Mouse (Mus musculus) 416B (cell line): ENCODE measurements around the gene Cope.

Experiments
- DNase-seq: peaks from one replicate; pipeline ENCODE4 v3.0.0; 2011; ENCODE audit warnings: low read depth

Gene Cope

DNA sequence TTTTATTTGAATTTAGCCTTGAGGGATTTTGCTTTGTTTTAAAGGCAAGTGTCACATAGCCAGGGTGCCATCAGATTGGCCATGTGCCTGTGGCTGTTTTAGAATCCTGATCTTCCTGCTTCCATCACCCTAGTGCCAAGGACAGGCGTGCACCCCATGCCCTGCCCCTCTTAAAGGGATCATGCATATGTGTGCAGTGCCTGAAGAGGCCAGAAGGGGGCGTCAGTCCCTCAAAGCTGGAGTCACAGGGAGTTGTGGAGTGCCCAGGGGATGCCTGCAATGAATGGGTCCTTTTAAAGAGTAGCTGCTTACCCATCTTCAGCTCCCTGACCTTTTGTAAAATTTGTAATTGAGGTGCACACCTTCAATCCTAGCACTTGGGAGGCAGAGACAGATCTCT lies 7.0 kb downstream of the Cope start:
- peak; percentile 42 for DNase-seq

DNA sequence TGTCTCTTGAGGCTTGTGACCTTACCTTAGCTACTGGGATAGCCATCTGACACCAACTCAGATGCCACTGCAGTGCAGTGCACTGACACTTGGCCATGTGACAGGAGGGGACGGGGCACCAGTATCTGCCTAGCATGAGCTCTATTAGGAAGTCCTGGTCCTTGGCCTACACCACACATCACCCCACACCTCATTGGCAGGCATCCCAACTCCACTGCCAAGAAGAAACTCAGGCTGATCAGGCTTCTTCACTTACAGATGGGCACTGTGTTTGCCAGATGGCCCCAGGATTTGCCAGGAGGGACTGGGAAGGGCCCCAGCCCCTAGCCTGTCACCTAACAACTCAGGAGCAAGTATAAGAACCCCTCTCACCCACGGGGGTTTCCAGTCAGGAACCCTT lies 11.1 kb downstream of the Cope start:
- DNase-seq = peak; percentile 18

DNA sequence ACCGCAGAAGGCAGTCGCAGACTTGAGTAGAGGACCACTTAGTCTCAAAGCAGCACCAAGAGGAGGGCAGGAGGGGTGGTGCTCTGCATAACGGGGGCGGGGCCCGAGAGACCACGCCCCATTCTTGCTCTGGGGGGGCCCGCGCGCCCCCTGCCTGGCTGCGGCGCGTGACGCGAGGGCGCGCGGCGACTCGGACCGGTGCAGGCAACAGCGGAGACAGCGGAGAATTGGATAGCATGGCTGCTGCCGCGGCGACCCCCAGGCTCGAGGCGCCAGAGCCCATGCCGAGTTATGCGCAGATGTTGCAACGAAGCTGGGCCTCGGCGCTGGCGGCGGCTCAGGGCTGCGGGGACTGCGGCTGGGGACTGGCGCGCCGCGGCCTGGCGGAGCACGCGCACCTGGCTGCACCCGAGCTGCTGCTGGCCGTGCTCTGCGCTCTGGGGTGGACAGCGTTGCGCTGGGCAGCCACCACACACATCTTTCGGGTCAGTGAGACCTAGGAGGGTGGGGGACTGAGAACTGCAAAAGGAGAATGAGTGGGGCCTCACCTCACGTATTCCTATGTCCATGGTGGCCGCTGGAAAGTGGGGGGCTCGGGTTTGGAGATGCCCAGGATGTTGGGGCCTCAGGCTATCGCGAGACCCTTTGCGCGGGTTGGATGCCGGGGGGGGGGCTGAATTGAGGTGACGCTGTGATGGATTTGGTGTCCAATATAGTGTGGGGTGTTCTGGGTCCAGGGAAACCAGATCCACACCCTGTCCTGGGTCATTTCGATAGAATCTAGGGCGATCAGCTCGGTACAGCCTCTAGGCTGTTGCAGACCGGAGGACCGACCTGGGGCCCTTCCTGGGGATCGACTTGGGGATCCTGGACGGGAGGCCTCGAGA lies 13.5 kb downstream of the Cope start, which contains the start of gene Cers1:
Cers1 (plus strand) TSS at position 152 of the 887 bp plus-strand sequence.
- no peak for DNase-seq

DNA sequence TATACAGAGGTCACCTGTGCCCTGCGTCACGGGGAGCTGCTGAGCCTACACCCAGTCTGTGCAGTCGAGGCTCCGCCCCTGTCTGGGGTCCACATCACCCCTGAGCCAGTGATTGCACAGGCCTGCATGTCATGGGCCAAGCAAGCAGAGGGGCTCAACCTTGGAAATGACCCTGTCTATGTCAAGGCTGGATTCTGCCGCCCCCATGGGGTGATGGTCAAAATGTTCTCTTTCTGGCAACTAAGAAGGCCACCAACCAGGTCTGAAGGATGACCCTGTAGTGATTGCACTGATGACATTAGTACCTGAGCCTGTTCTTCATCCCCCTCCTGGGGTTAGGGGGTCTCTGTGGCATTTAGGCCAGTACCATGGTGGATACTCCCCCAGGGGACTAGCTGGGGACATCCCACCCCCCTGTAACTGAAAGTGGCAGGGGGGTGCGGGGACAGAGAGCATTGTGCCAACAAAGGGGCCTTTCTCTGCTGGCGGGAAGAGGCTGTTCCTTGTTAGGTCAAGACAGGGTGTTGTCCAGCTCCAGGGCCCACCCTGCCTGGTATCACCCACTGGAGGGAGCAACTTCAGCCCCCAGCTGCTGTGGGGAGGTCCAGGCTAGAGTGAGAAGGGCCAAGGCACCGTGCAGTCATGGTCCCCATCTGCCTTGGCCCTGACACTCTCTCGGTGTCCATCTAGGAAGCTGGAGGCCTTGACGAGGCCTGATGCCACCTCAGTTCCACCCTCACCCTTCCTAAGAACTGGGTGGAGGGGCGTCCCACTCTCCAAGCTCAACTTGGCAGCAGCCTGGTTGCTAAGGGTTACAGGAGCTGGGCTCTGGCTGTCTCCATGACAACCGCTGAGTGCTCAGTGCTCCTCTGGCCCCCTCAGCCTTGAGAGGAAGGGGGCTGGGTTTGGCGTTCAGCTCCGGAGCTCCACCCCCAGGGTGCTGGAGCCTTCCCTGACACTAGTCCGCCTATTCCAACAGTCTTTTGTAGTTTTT lies 14.5 kb downstream of the Cope start:
- no peak for DNase-seq

DNA sequence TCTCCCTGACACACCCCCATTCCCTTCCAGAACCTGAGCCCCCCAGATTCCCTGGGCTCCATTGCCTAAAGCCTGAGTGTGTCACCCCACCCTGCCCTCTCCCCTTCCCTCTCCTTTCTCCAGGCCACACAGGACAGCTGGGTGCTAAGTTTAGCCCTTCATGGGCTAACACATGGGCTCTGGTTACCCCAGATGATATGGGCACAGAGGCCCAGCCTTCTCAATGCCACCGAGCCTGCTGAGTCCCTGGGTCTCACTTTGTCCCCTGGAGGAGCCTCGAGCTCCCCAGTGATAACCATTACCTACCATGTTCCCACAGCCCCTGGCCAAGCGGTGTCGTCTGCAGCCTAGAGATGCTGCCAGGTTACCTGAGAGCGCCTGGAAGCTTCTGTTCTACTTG lies 15.6 kb downstream of the Cope start:
- DNase-seq = no peak

DNA sequence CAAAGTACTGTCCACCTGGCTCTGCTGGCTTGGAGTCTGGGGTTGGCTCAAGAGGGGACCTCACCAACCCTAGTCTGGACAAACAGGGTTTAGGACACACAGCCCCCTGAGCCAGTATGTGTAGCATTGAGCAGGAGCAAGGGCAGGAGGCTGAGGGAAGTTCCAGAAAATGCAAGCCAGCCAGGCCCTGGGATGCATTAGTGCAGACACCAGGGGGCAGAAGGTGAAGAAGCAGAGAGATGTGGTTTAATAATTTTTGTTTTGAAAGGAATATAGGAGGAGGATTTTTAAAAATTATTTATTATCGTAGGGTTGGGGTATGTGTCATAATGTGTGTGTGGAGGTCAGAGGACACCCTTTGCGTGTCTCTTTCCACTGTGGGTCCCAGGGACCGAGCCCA lies 21.4 kb downstream of the Cope start:
- peak; percentile 31 for DNase-seq

DNA sequence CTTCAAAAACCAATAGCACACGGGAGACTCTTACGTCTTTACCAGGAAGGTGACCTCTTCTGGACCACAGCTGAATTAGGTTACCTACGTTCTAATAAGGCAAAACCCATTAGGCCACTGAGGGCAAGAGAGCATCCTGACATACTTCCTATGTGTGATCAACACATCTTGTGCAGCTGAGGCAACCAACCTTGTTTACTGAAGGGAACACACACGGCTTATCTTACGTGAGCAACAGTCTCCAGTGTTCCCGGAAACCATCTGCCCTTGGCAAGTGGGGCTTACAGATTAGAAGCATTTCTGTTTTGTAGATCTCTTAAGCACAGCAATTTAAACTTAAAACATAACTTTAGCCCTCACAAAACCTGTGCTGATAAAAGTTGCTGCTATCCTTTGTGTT lies 25.2 kb downstream of the Cope start:
- no peak for DNase-seq

DNA sequence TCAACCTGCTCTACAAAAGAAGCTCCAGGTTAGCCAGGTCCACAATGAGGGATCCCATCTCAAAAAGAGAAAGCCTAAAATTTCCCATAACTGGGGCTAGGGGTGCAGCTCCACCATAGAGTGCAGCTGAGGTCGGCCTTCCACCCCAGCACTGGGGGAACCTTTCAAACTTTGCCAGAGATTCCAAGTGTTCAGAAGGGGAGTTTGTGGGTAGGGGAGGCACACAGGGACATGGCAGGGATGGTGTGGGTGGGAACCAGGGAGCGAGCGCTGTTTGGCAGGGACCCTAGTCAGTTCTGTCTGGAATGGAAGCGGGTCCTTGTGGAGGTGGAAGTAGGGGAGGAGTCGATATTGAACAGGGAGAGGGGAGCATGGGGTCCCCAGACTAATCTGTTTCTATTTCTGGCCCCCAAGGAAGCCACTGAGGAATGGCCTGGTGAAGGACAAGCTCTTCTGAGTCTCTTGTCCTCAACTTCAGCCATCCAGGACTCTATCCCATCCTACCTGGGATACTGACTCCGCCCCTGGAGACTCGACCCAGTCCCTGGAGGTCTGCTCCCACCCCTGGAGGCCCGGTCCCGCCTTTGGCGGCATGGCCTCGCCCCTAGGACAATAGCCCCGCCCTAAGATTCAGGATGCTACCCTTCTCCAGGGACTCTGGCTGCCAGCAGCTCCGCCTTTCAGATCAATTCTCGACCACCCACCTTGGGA lies 27.0 kb downstream of the Cope start, which contains the start of gene Gdf1:
Gdf1 (plus strand) TSS at position 694 of the 711 bp plus-strand sequence.
- no peak for DNase-seq

DNA sequence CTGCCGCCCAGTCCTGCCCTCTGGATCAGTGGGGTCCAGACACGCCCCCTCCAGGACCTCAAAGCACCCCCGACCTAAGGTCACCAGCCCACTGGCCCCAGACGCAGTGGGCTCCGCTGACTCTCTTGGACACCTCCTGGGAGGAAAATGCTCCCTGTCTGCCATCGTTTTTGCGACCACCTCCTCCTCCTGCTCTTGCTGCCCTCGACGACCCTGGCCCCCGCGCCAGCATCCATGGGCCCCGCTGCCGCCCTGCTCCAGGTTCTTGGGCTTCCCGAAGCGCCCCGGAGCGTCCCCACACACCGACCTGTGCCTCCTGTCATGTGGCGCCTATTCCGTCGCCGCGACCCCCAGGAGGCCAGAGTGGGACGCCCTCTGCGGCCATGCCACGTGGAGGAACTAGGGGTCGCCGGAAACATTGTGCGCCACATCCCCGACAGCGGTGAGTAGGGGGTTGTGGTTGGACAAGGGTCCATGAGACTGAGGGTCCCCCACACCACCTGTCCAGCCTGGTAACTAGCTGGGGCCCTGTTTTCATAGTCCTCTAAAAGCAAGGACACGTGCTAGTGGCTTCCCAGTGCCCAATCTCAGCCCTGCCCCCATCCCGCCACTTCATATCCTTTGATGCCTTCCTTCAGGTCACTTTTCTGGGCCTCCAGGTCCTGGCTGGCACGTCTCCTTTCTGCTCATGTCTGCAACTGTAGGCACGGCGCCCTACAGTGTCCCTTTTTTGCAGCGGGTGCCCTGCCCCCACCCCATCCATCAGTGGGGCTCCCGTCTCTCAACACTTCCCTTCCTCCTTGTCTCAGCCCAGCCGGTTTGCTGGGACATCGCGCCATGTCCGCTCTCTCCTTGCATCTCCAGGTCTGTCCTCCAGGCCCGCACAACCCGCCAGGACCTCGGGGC lies 27.8 kb downstream of the Cope start:
- no peak for DNase-seq

DNA sequence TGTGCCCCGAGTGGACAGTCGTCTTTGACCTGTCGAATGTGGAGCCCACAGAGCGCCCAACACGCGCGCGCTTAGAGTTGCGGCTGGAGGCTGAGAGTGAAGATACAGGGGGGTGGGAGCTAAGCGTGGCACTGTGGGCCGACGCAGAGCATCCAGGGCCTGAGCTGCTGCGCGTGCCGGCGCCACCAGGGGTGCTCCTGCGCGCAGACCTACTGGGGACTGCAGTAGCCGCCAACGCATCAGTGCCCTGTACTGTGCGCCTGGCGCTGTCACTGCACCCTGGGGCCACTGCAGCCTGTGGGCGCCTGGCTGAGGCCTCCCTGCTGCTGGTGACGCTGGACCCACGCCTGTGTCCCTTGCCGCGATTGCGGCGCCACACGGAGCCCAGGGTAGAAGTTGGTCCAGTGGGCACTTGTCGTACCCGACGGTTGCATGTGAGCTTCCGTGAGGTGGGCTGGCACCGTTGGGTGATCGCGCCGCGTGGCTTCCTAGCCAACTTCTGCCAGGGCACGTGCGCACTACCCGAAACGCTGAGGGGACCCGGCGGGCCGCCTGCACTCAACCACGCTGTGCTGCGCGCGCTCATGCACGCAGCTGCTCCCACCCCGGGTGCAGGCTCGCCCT lies 28.5 kb downstream of the Cope start:
- DNase-seq = no peak

DNA sequence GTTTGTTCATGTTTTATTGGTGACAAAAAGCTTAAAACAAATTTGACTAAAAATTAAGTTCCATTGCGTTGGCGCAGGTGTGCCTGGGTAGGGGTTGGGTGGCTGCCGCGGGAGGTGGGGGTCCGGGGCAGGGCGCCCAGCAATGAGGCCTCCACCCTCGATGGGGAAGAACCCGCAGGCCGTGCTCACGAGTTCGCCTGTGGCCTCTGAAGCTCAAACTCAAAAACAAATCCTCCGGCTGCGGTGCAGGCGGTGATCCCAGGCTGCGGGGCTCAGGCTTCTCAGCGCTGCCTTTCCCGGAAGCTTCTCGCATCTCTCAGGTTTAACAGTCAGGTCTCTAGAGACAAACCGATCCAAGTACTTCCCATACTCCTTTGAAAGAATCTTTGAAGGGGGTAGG lies 29.2 kb downstream of the Cope start:
- no peak for DNase-seq

DNA sequence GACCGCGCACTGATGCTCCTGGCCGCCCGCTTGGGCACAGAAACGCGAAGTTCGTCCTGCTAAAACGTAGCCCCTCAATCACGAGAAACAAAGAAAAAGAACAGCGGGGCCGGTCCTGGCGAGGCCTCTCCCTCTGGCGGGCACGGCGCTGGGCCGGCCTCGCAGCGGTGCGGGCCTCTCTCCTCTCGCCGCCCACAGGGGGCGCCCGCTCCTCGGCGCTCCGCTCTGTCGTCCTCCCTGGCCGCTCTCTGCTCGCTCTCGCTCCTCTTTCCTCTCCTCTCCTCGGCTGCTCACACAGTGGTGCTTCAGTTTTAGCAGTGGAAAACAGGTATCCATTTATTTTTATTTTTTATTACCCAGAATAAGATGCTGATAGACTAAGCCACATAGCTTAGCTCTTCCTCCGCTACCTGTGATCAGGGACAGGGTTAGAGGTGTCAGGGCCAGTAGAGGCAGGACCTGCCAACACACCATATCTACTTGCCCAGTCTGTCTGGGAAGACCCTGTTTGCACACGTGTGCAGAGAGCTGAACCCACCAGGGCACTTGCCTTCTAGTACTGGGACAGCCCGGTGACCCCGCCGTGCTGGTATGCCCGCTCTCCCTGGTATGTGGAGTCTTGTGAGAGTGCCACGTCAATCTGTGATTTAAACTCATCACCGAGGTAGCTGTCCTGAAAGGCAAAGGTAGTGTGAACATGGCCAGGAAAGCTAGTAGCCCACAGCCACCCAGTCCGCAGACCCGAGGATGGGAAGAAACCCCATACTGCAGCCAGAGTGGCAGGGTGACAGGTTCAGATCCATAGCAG lies 30.0 kb downstream of the Cope start:
- no peak for DNase-seq

DNA sequence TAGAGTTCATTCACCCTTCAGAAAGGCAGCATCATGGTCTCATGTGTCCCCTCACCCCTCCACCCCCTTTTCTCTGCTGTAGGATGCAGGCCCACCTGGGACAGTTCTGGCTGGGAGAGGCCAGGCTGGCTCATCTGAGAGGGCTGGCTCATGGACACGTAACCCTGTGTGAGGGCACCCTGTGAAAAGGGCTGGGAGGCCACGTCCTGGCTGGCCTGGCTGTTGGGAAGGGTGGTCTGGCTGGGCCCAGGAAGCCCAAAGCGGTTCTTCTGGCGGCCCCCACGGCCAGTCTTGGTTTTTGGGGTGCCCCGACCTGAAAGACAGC lies 30.5 kb downstream of the Cope start:
- no peak for DNase-seq

DNA sequence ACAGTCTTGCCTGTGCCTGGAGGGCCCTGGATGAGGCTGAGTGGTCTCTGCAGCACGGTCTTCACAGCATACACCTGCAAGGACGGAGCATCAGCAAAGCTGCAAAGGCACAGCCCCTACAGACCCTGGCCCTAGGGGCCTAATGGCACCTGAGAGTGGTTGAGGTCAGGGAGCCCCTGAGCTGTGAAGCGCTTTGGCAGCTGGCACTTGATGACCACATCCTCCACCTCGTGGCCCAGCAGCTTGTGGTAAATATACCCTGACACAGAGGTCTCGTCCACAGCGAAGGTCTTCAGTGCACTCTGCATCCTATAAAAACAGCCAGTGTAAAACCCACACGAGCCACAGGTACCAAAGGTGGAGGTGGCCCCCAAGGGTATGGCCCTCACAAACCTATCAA lies 36.6 kb downstream of the Cope start:
- no peak for DNase-seq

DNA sequence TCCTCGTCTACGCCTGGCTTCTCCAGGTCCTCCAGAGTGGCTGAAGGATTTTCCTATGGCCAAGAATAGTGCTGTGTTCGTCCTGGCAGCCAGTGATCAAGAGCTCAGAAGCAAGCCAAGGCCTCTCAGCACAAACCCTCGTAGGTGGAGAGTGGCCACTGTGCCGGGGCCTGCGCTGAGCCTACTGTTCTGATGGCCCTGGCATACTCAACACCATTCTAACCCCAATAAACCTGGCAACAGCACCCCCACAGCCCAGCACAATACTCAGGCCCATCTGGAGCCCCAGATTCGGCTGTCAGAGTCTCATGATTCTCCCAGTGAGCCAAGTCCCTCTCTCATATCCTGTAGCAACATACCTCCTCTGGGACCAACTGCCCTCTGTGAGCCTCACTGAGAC lies 38.3 kb downstream of the Cope start:
- DNase-seq = no peak

DNA sequence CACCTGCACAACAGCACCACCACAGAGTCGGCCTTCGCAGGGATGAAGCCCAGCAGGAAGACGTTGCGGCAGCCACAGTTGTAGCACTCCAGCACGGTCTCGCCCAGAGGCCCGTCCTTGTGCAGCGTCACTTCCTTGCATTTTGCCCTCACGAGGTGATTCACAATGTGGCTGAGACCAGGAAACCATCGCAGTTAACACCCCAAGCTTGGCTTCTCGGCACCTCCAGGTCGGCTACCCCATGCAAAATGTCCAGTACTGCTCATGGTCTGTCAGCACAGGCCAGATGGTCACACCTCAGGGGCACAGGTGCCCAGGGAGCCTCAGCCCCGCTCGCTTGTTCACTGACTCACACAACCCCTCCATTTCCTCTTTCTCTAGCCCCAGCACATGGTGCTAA lies 39.7 kb downstream of the Cope start:
- peak; percentile 76 for DNase-seq

DNA sequence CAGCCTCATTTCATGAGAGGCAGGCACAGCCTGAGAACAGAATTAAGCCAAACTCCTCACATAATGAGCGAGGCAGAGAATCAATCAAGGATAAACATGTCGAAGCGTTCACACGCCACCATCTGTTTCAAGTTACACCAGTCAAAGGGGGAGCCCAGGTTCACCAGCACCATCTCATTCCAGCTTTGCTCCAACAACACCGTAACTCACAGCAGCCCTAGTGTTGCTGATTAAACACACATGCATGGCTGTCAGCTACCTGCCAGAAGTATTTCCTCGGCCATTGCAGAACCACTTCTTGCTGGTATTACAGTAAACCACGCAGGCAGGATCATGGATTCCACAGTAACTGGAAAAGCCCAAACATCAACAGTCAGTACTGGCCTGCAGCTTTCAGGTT lies 40.8 kb downstream of the Cope start:
- DNase-seq = no peak

DNA sequence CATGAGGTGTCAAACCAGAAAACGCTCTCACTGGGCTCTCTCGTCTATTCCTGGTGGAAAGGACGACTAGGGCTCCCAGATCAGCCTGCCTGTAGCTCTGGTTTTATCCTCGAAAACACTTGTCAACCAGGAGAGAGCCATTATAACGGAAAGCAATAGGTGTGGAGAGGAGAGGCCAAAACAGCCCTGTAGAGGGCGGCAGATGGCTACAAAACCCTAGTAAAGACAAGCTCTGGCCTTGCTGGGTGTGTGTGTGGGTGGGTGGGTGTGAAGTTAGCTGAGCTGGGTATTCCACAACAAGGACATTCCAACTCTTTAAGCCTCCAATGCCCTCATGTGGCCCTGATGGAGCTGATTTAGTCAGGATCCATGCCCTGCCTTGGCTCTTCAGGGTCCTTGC lies 41.4 kb downstream of the Cope start:
- DNase-seq = peak; percentile 59

DNA sequence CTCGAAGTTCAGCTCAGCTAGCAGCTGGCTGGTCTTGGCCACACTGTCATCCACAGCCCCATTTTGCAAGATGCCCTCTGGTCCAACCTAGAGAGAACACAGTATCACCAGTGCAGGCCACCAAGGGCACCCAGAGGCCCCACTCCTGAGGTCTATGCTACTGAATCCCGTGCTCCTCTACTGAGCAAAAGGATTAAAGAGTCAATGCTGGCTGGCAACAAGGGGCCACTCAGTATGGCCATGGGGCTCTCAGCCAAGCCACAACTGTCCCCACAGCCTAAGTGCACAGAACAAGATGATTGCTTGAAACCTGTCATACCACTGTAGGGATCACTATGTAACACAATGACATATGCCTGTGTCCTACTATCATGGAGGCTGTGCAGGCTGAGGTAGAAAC lies 42.0 kb downstream of the Cope start:
- no peak for DNase-seq

DNA sequence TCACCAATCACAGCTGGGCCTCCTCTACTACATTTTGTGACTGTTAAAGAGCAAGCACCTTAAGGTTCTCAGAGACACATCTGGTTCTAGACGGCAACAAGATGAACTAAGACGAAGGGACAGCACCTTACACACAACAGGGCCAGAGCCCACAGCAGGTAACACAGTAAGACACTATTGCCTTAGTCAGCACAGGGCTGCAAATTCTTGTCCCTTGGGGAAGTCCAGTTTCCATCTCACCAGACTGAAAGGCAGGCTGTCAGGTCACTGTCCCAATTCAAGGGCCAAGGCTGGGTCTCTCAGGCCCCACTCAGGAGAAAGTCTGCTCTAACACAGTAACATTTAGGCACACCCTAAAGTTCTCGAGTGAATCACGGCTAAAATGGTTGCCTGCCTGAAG lies 45.1 kb downstream of the Cope start:
- DNase-seq = no peak
